Mouse (Mus musculus) embryo, embryonic 11.5 days (tissue): ENCODE measurements around the gene Cylc1.

ENCODE experiments used
- DNase-seq: peaks from one replicate; pipeline ENCODE4 v3.0.0-alpha.2; 2012; ENCODE audit warnings: low read depth, low spot score

The Cylc1 gene

GRCm38 (mm10) chrX:111110118-111110517, at the start of gene Cylc1:
Gene Cylc1 (plus strand): TSS chrX:111110418.
- no peak for DNase-seq

GRCm38 (mm10) chrX:111078680-111079079, 31.5 kb upstream of the Cylc1 start:
- no peak for DNase-seq

GRCm38 (mm10) chrX:111168040-111168439, 57.8 kb downstream of the Cylc1 start, which contains the start of gene Gm10112:
Gene Gm10112 (plus strand): TSS chrX:111168340.
- DNase-seq = no peak
